Mouse (Mus musculus) left cerebral cortex, adult 2 months (tissue): ENCODE data around the gene Mrpl38. TPM values are rescaled to one million over a fixed set of nuclear protein-coding genes. Genes with fewer than 3 reads are reported as not detected.
A peak's percentile ranks its signal among the peaks of the same experiment; 100 is the strongest.

Experiments used
- DNase-seq, 2 experiments: peaks; one replicate each; pipeline ENCODE4 v3.0.0; 2021 to 2022; ENCODE audit warnings: low spot score in 2 of 2, mixed read lengths in 1 of 2; ENCODE audit errors: extremely low spot score in 1 of 2
- H3K27ac ChIP-seq: fragments of 200-600 bp; 2 replicates; pipeline ENCODE4 v1.8.1; 2022
- H3K4me3 ChIP-seq: fragments of 200-600 bp; 2 replicates; pipeline ENCODE4 v1.8.1; 2022
- CTCF ChIP-seq: fragments of 200-600 bp; IDR thresholded peaks from 2 replicates; pipeline ENCODE4 v1.8.1; 2022; ENCODE audit warnings: antibody characterized with exemption, mild to moderate bottlenecking, moderate library complexity
- intact Hi-C: fragments of 180-260 bp; cut with DNase I; formaldehyde crosslinking; loops from one replicate; pipeline ENCODE4 v1.15.1; 2025
- long read RNA-seq, 2 experiments: library from polyadenylated mRNA; stranded (forward); transcript quantifications; one replicate each; pipeline ENCODE4 v2.0.0; 2021; ENCODE audit warnings: borderline mapping rate in 2 of 2
- total RNA-seq, 2 experiments: library from RNA; stranded (reverse); gene quantifications; 2 replicates each; pipeline ENCODE4 v1.2.3; 2021

Mrpl38 gene
- total RNA-seq, result 10 to 100 TPM; 59.4 to 66.8 TPM
- long read RNA-seq, experiment 1, transcript Mrpl38-201 (9 exons, 1,411 nt), result major isoform, 23 of 43 reads
- long read RNA-seq, experiment 1, partial matches to known transcripts, result 2 of 43 reads
- long read RNA-seq, experiment 1, other reads (novel, unspliced or antisense), result 14 of 43 reads
- long read RNA-seq, experiment 2, transcript Mrpl38-201 (9 exons, 1,411 nt), result major isoform, 18 of 58 reads
- long read RNA-seq, experiment 2, partial matches to known transcripts, result 6 of 58 reads
- long read RNA-seq, experiment 2, other reads (novel, unspliced or antisense), result 32 of 58 reads

DNA sequence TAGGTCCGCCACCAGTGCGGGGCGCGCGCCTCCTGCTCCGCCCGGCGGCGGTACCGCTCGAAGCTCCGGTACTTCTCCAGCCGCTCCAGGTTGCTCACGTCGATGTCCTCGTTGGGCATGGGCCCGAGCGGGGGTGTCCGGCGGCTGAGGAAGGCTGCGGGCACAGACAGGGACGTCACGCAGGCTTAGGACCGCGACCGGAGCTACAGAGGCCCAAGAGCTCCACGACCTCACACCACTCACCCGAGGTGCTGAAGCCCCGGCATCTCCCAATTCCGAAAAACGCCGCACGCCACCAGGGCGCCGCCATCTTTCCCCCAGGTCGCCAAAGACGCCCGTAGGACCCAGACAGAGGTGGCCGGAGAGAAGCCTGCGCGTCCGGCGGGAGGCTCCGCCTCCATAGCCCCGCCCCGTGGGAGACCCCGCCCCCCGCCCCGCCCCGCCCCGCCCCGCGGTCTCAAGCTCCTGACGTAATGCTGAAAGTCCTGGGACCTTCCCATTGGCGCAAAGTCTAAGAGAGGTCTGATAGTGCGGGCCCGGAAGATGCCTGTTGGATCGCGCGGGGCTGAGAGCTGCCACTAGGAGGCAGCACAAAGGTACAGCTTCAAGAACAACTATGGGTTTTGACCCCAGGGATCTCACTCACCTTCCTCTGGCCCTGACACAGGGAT, at the start of gene Mrpl38:
Gene Mrpl38, minus strand, starts transcription at position 401 of the 671 bp plus-strand sequence.
- H3K27ac ChIP-seq, result peak within 1 kb of the TSS; percentile 79
- H3K4me3 ChIP-seq, result peak within 1 kb of the TSS; percentile 84
- intact Hi-C loops, result loop anchor here (2.0 kb wide), 2 partner anchors 60 to 84 kb away; partner anchors contain the start of genes Acox1 and Ten1
- peak; percentile 75 for TF ChIP-seq CTCF
- DNase-seq, result peak; percentile 74 to 80

DNA sequence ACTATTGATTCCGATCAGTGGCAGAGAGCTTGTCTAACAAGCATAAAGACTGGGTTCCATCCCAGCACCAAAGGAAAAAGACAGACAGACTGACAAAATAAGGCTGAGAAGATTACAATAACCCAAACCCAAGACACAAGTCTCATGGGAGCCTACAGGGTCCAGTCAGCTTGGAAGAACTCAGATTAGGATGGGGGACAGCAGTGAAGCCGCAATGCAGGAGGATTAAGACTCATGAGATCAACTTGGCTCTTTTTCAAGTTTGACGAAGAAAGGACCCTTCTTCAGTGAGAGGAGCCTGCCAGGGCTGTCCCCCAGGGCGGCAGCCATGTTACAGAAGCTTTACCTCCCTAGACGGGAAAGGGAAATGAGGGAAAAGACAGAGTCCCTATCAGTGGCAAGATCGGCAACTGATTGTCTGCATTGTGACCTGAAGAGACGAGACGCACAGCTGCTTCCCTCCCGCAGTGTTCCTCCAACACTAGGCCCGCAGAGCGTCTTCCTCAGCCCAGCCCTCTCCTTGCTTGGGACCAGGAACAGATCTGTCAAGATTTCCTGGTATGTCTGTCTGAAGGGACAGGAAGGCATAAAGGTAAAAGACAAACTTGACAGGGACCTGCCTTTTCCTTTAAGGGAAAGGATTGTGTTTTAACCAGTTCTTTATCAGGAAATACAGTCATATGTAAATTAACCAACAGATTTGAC, 48.7 kb upstream of the Mrpl38 start:
- no peak for TF ChIP-seq CTCF
- intact Hi-C loops, result no loop called here
- no peak overlapping the region for H3K4me3 ChIP-seq
- DNase-seq, result no peak
- H3K27ac ChIP-seq, result peak overlapping the region; percentile 12; the same call in 1 of the 2 replicates

DNA sequence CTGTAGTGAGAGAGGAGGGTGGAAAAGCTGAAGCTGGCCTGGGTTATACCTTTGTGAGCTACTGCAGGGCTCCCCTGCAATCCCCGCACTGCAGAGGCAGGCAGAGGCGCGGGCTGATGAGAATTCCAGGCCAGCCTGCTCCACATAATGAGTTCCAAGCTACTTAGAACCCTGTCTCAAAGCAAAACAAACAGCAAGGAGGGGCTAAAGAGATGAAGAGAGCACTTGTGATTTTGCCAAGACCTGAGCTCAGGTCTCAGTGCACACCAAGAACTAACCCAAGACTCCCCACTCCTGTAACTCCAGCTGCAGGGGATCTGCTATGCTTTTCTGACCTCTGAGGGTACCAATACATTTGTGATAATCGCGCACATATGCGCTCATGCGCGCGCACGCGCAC, 47.7 kb upstream of the Mrpl38 start:
- no peak for DNase-seq
- H3K4me3 ChIP-seq, result no peak overlapping the region
- TF ChIP-seq CTCF, result no peak
- intact Hi-C loops, result no loop called here
- H3K27ac ChIP-seq, result peak overlapping the region; percentile 28; the same call in 1 of the 2 replicates

DNA sequence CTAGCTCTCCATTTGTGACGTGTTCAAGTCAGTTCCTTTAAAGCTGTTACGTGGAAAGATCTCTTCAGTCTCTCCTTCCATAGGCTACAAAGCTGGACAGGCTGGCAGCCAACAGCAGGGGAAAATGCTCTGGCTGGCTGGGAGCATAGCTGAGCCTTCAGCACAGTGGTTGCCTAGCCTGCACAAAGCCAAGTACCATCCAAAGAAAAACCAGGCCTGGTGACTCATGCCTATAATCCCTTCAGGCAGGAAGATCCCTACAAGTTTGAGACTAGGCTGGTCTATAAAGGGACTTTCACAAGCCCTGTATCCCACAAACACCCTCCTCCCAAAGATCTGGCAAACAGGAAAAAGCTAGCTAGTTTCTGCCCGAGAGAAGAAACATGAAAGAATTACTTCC, 47.2 kb upstream of the Mrpl38 start:
- TF ChIP-seq CTCF, result no peak
- H3K4me3 ChIP-seq, result no peak overlapping the region
- peak overlapping the region; percentile 37; the same call in 1 of the 2 replicates for H3K27ac ChIP-seq
- intact Hi-C loops, result no loop called here
- DNase-seq, result no peak

DNA sequence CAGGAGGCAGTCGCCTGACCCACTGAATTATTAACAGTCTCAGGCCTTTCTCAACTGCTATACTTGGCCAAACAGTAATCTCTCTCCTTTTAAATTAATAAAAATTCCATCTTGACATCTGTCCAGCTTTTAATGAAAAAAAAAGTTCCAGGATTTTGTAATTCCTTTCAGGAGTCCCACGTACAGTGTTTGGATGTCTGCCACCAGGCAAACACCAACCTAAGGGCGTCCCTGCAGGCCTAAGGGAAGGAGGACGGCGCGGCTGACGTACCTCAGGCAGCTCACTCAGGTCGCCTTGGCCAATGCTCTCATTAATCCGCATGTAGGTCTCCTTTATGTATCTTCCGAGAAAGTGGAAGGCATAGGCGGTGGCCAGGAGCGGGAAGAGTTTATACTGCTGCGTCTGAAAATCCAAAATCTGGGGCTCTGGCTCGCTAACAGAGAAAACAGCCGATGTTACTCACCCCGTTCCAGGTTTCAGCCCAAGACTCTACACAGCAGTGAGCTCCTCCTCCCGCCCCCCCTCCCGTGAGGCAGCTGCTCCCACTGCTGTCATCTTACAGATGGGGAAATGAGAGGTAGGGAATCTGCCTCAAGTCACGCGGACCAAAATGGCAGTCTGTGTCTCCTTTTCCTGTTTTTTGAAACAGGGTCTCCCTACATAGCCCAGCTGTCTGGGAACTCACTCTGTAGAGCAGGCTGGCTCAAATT, 39.9 kb upstream of the Mrpl38 start:
- intact Hi-C loops, result no loop called here
- DNase-seq, result no peak
- Histone ChIP-seq H3K4me3 (no peak overlapping the region), H3K27ac (no peak overlapping the region; the same call in 1 of the 2 replicates)
- no peak for TF ChIP-seq CTCF

DNA sequence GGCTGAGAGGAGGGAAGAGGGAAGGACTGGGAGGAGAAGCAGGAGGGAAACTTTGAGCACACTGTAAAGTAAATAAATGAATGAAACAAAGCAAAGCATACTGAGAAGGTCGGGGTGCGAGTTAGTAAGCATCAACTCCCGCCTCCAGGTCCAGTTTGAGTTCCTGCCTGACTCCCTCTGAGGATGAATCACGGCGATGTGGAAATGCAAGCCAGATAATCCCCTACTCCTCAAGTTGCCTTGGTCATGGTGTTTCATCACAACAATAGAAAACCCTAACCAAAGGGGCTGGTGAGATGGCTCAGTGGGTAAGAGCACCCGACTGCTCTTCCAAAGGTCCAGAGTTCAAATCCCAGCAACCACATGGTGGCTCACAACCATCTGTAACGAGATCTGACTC, 37.3 kb upstream of the Mrpl38 start:
- no peak for DNase-seq
- H3K4me3 ChIP-seq, result no peak overlapping the region
- intact Hi-C loops, result no loop called here
- no peak for TF ChIP-seq CTCF
- no peak overlapping the region for H3K27ac ChIP-seq

DNA sequence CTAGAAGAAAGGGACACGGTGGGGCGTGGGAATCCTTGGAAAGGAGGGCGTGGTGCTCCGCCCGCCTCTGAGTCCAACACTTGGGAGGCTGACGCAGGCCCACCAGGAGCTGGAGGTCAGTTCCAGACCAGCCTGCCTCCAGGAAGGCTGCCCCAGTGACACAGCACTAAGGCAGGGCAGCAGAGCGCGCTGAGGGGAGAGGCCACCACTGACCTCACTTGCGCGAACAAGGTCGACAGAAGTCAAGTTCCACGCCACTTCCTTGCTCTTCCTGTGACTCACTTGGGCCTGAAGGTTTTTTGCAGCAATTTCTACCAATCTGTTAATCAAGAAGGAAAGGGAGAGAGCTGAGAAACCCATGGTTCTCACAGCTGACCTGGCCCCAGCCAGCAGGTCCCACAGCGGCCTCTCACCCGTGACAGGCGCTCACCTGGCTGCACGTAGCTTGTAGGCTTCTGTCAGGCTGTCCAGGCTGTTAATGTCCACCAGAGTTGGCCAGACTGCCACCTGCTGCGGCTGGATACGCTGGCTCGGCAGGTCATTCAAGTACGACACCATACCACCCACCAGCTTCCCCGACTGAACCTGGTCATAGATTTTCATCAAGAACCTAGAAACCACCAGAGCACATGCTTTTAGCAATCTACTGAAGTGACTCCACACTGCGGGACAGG, 36.2 kb upstream of the Mrpl38 start:
- Histone ChIP-seq H3K4me3 (no peak overlapping the region), H3K27ac (no peak overlapping the region)
- DNase-seq, result no peak
- TF ChIP-seq CTCF, result no peak
- intact Hi-C loops, result no loop called here

DNA sequence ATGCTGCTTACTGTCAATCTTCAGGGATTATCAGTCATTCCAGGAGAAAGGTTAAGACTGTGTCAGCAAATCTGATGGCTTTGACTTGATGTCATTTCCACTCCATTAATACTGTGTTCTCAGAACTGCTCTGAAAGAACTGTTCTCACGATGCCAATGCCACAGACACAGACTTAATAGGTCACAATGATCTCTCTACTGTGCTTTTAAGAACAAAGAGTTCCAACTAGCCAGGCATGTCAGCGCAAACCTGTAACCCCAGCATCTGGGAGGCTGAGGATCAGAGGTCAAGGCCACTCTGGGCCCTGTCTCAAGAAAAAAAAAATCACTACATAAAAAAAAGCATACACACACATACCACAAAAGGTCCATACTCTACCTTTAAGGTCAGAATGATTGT, 33.3 kb upstream of the Mrpl38 start:
- no peak overlapping the region for H3K4me3 ChIP-seq
- DNase-seq, result no peak
- intact Hi-C loops, result no loop called here
- H3K27ac ChIP-seq, result no peak overlapping the region
- no peak for TF ChIP-seq CTCF

DNA sequence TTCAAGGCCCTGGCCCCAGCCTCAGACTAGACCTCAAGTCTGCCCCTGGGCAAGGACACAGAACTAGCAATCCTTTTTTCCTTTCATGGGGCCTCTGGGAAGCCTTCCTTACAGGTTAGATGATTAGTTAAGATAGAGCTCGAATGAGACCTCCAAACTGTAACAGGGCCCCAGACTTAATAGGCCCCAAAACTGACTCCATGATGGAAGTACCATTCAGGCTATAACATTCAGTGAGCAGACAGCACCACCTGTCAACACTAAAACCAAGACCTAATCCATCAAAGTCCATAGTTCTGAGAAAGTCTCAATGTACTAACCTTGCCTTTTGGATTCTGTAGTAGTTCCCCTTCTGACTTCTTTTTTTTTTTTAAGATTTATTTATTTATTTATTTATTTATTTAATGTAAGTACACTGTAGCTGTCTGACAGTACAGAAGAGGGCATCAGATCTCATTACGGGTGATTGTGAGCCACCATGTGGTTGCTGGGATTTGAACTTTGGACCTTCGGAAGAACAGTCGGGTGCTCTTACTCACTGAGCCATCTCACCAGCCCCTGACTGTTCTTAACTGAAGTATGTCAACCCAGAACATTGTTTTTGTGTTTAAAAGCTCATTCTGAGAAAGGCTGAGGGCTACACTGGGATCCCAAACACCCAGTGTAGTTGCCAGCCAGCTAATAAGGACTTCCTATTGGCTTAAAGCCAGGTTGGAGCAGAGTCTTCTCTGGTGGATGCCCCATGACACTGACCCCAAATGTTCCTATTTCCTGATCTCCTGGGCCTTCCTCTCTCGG, 31.5 kb upstream of the Mrpl38 start:
- no peak for TF ChIP-seq CTCF
- intact Hi-C loops, result no loop called here
- Histone ChIP-seq H3K27ac (no peak overlapping the region), H3K4me3 (no peak overlapping the region)
- no peak for DNase-seq

DNA sequence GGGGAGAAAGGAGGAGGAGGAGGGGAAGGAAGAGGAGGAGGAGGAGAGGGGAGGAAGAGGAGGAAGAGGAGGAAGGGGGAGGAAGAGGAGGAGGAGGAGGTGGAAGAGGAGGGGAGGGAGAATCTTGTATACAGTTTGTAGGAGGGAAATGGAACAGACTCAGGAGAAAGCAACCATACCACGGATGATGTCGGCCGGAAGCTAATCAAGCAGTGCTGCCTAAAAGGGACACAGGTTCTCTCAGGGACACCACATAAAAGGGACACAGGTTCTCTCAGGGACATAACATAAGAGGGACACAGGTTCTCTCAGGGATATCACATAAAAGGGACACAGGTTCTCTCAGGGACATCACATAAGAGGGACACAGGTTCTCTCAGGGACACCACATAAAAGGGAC, 30.5 kb upstream of the Mrpl38 start:
- no peak for DNase-seq
- no peak overlapping the region for H3K27ac ChIP-seq
- intact Hi-C loops, result no loop called here
- no peak overlapping the region for H3K4me3 ChIP-seq
- TF ChIP-seq CTCF, result no peak
